Mouse (Mus musculus) ES-Bruce4 (cell line): ENCODE measurements around the gene Rpa2. TPM values are rescaled to one million over a fixed set of nuclear protein-coding genes. Genes with fewer than 3 reads are reported as not detected.
"Not testable (repeated sequence)": the region's sequence is repeated elsewhere in the genome, so short reads cannot be mapped to it uniquely, and the experiment has no call there.

Experiments used
- H3K27ac ChIP-seq: 2 replicates; pipeline ENCODE4 v1.5.1; 2012; ENCODE audit warnings: low read length, inconsistent platforms; ENCODE audit not compliant: insufficient read depth
- H3K27me3 ChIP-seq: 2 replicates; pipeline ENCODE4 v1.6.1; 2012; ENCODE audit warnings: mild to moderate bottlenecking, low read length, inconsistent platforms; ENCODE audit not compliant: control insufficient read depth, poor library complexity, insufficient read depth, severe bottlenecking
- H3K36me3 ChIP-seq: 2 replicates; pipeline ENCODE4 v1.6.1; 2012; ENCODE audit warnings: inconsistent platforms, mild to moderate bottlenecking, low read length, moderate library complexity; ENCODE audit not compliant: control insufficient read depth, poor library complexity, insufficient read depth, severe bottlenecking
- H3K4me1 ChIP-seq: one replicate; pipeline ENCODE4 v1.8.1; 2011; ENCODE audit warnings: low read length; ENCODE audit not compliant: control insufficient read depth, insufficient read depth
- H3K4me3 ChIP-seq: 2 replicates; pipeline ENCODE4 v1.5.1; 2011; ENCODE audit warnings: low read depth, mild to moderate bottlenecking, low read length
- H3K9ac ChIP-seq: 2 replicates; pipeline ENCODE4 v1.6.1; 2012; ENCODE audit warnings: low read depth, mild to moderate bottlenecking, inconsistent platforms; ENCODE audit not compliant: poor library complexity, severe bottlenecking
- H3K9me3 ChIP-seq: replicated peaks from 2 replicates; pipeline ENCODE4 v1.6.1; 2012; ENCODE audit warnings: mild to moderate bottlenecking, low read length, inconsistent platforms; ENCODE audit not compliant: control insufficient read depth, poor library complexity, insufficient read depth, severe bottlenecking
- CTCF ChIP-seq: IDR thresholded peaks from one replicate; pipeline ENCODE4 v1.8.1; 2011; ENCODE audit warnings: low read depth, low read length
- EP300 ChIP-seq: IDR thresholded peaks from 2 replicates; pipeline ENCODE4 v1.6.1; 2011; ENCODE audit warnings: low read depth, low read length; ENCODE audit not compliant: insufficient read depth
- POLR2A ChIP-seq: IDR thresholded peaks from one replicate; pipeline ENCODE4 v1.8.1; 2011; ENCODE audit warnings: low read length; ENCODE audit not compliant: insufficient read depth
- polyA plus RNA-seq: library from polyadenylated mRNA; stranded (reverse); fragments of >200 nt; gene quantifications from 2 replicates; pipeline ENCODE4 v1.2.4, GENCODE M21; 2011; ENCODE audit warnings: low read depth; ENCODE audit not compliant: missing spikeins, insufficient read depth, insufficient read length

The Rpa2 gene
- polyA plus RNA-seq, 1 experiment = 78.2 TPM

GRCm38 (mm10) chr4:132734766-132735165 is 33.4 kb upstream of the Rpa2 start:
- H3K27ac ChIP-seq = peak overlapping the region; percentile 83
- H3K4me1 ChIP-seq = peaks cover 8% of the 10 kb centered on the region
- H3K36me3 ChIP-seq = peaks cover 3% of the 10 kb centered on the region; the same call in 1 of the 2 replicates
- H3K9ac ChIP-seq = peak overlapping the region; percentile 89
- H3K4me3 ChIP-seq = peak overlapping the region; percentile 89
- no peak for TF ChIP-seq CTCF
- TF ChIP-seq EP300 = no peak
- TF ChIP-seq POLR2A = no peak
- H3K27me3 ChIP-seq = no peaks in the 10 kb centered on the region
- H3K9me3 ChIP-seq = no peaks in the 10 kb centered on the region

GRCm38 (mm10) chr4:132735389-132735788 is 32.7 kb upstream of the Rpa2 start:
- Histone ChIP-seq H3K27me3 (no peaks in the 10 kb centered on the region), H3K36me3 (peaks cover 3% of the 10 kb centered on the region; the same call in 1 of the 2 replicates), H3K27ac (peak overlapping the region; percentile 83), H3K4me3 (peak overlapping the region; percentile 76), H3K4me1 (peaks cover 8% of the 10 kb centered on the region), H3K9ac (peak overlapping the region; percentile 89), H3K9me3 (no peaks in the 10 kb centered on the region)
- TF ChIP-seq CTCF (no peak), EP300 (no peak), POLR2A (no peak)

GRCm38 (mm10) chr4:132735894-132736293 is 32.2 kb upstream of the Rpa2 start:
- Histone ChIP-seq H3K27me3 (no peaks in the 10 kb centered on the region), H3K27ac (peak overlapping the region; percentile 83), H3K9ac (peak overlapping the region; percentile 89), H3K4me3 (peak overlapping the region; percentile 61), H3K9me3 (no peaks in the 10 kb centered on the region), H3K36me3 (peaks cover 3% of the 10 kb centered on the region; the same call in 1 of the 2 replicates), H3K4me1 (peaks cover 6% of the 10 kb centered on the region)
- TF ChIP-seq POLR2A (no peak), EP300 (0 out of 2 replicates have a peak, but pooled peaks have one; percentile 62), CTCF (peak; percentile 37)

GRCm38 (mm10) chr4:132737154-132737553 is 31.0 kb upstream of the Rpa2 start:
- peak; percentile 4 for TF ChIP-seq POLR2A
- H3K4me3 ChIP-seq = peak overlapping the region; percentile 77
- H3K27ac ChIP-seq = peak overlapping the region; percentile 87
- not testable (repeated sequence) for H3K9me3 ChIP-seq, H3K27me3 ChIP-seq, H3K36me3 ChIP-seq, H3K4me1 ChIP-seq
- peak overlapping the region; percentile 89 for H3K9ac ChIP-seq

GRCm38 (mm10) chr4:132741491-132741890 is 26.6 kb upstream of the Rpa2 start:
- peaks cover 7% of the 10 kb centered on the region for H3K4me1 ChIP-seq
- no peak overlapping the region for H3K9ac ChIP-seq
- no peak for TF ChIP-seq CTCF
- TF ChIP-seq POLR2A = no peak
- no peak for TF ChIP-seq EP300
- no peak overlapping the region for H3K4me3 ChIP-seq
- no peaks in the 10 kb centered on the region for H3K9me3 ChIP-seq
- H3K36me3 ChIP-seq = peaks cover 3% of the 10 kb centered on the region; the same call in 1 of the 2 replicates
- H3K27me3 ChIP-seq = no peaks in the 10 kb centered on the region
- no peak overlapping the region for H3K27ac ChIP-seq

- Histone ChIP-seq H3K4me1 (peaks cover 11% of the 10 kb centered on the region), H3K27me3 (no peaks in the 10 kb centered on the region), H3K36me3 (peaks cover under 1% of the 10 kb centered on the region; the same call in 1 of the 2 replicates), H3K9ac (no peak overlapping the region), H3K27ac (no peak overlapping the region), H3K9me3 (no peaks in the 10 kb centered on the region), H3K4me3 (no peak overlapping the region)
- no peak for TF ChIP-seq CTCF
These were observed 23.9 kb upstream of the Rpa2 start for GRCm38 (mm10) chr4:132743992-132744911.
